Mouse (Mus musculus): ENCODE measurements around the gene Tsc22d1. TPM values are rescaled to one million over a fixed set of nuclear protein-coding genes. Genes with fewer than 3 reads are reported as not detected.

Gene Tsc22d1
- polyA plus RNA-seq, 1 experiment from 2014 or later, result 908 TPM

- Histone ChIP-seq H3K9me3 (replicated peaks) (no peaks in the 10 kb centered on the region), H3K4me1 (peaks cover 15% of the 10 kb centered on the region), H3K4me3 (replicated peaks) (no peak overlapping the region), H3K27me3 (no peaks in the 10 kb centered on the region), H3K36me3 (no peaks in the 10 kb centered on the region; the same call in 1 of the 2 replicates), H3K9ac (no peak overlapping the region), H3K27ac (no peak overlapping the region), H3K4me2 (no peak overlapping the region)
- no peak for ATAC-seq (replicated peaks; ENCODE audit: low FRiP score)
- WGBS, result 61% methylated on average over 6 of the region's 6 CpGs
These were observed 36.2 kb downstream of the Tsc22d1 start for GRCm38 (mm10) chr14:76451011-76451410.

GRCm38 (mm10) chr14:76452751-76453360 lies 38.1 kb downstream of the Tsc22d1 start:
- H3K4me1 ChIP-seq, result peaks cover 13% of the 10 kb centered on the region
- no peaks in the 10 kb centered on the region for H3K27me3 ChIP-seq
- 87% methylated on average over 17 of the region's 17 CpGs for WGBS
- no peaks in the 10 kb centered on the region for H3K9me3 ChIP-seq (replicated peaks)
- H3K9ac ChIP-seq, result no peak overlapping the region
- H3K4me3 ChIP-seq (replicated peaks), result no peak overlapping the region
- no peak overlapping the region for H3K4me2 ChIP-seq
- no peak overlapping the region for H3K27ac ChIP-seq
- no peaks in the 10 kb centered on the region; the same call in 1 of the 2 replicates for H3K36me3 ChIP-seq
- no peak for ATAC-seq (replicated peaks; ENCODE audit: low FRiP score)

GRCm38 (mm10) chr14:76454673-76455072 lies 39.9 kb downstream of the Tsc22d1 start:
- Histone ChIP-seq H3K4me3 (replicated peaks) (no peak overlapping the region), H3K4me2 (no peak overlapping the region), H3K9ac (no peak overlapping the region), H3K4me1 (peaks cover 8% of the 10 kb centered on the region; the same call in 1 of the 2 replicates), H3K9me3 (replicated peaks) (no peaks in the 10 kb centered on the region), H3K27ac (no peak overlapping the region), H3K36me3 (peaks cover 4% of the 10 kb centered on the region; the same call in 1 of the 2 replicates), H3K27me3 (no peaks in the 10 kb centered on the region)
- whole genome bisulfite sequencing, result 61% methylated on average over 5 of the region's 5 CpGs
- no peak for ATAC-seq (replicated peaks; ENCODE audit: low FRiP score)

- Histone ChIP-seq H3K4me3 (replicated peaks) (no peak overlapping the region), H3K27ac (no peak overlapping the region), H3K9ac (no peak overlapping the region), H3K36me3 (peaks cover 4% of the 10 kb centered on the region; the same call in 1 of the 2 replicates), H3K4me1 (peaks cover 10% of the 10 kb centered on the region), H3K9me3 (replicated peaks) (no peaks in the 10 kb centered on the region), H3K27me3 (no peaks in the 10 kb centered on the region), H3K4me2 (no peak overlapping the region)
- WGBS, result 91% methylated on average over 7 of the region's 7 CpGs
- ATAC-seq (replicated peaks; ENCODE audit: low FRiP score), result no peak
These were observed 40.4 kb downstream of the Tsc22d1 start for GRCm38 (mm10) chr14:76455159-76455558.

- Histone ChIP-seq H3K27me3 (no peaks in the 10 kb centered on the region), H3K4me3 (replicated peaks) (no peak overlapping the region), H3K4me1 (peaks cover 12% of the 10 kb centered on the region), H3K9ac (no peak overlapping the region), H3K4me2 (no peak overlapping the region), H3K27ac (no peak overlapping the region), H3K36me3 (0 out of 2 replicates have a peak, but pooled peaks cover 4% of the 10 kb centered on the region), H3K9me3 (replicated peaks) (no peaks in the 10 kb centered on the region)
- no peak for ATAC-seq (replicated peaks; ENCODE audit: low FRiP score)
- WGBS, result 77% methylated on average over 3 of the region's 3 CpGs
These were observed 42.9 kb downstream of the Tsc22d1 start for GRCm38 (mm10) chr14:76457696-76458095.

- Histone ChIP-seq H3K27ac (no peak overlapping the region), H3K4me1 (peaks cover 17% of the 10 kb centered on the region), H3K9me3 (replicated peaks) (no peaks in the 10 kb centered on the region), H3K36me3 (0 out of 2 replicates have a peak, but pooled peaks cover 4% of the 10 kb centered on the region), H3K27me3 (no peaks in the 10 kb centered on the region), H3K9ac (no peak overlapping the region), H3K4me2 (no peak overlapping the region), H3K4me3 (replicated peaks) (no peak overlapping the region)
- ATAC-seq (replicated peaks; ENCODE audit: low FRiP score), result no peak
- WGBS, result 59% methylated on average over 7 of the region's 7 CpGs
These were observed 45.4 kb downstream of the Tsc22d1 start for GRCm38 (mm10) chr14:76460181-76460580.

GRCm38 (mm10) chr14:76461182-76461775 lies 46.5 kb downstream of the Tsc22d1 start:
- Histone ChIP-seq H3K9me3 (replicated peaks) (no peaks in the 10 kb centered on the region), H3K4me2 (no peak overlapping the region), H3K9ac (no peak overlapping the region), H3K4me3 (replicated peaks) (no peak overlapping the region), H3K36me3 (0 out of 2 replicates have a peak, but pooled peaks cover 4% of the 10 kb centered on the region), H3K27ac (no peak overlapping the region), H3K4me1 (peaks cover 17% of the 10 kb centered on the region), H3K27me3 (no peaks in the 10 kb centered on the region)
- 91% methylated on average over 10 of the region's 10 CpGs for WGBS
- no peak for ATAC-seq (replicated peaks; ENCODE audit: low FRiP score)

GRCm38 (mm10) chr14:76463414-76464098 lies 48.8 kb downstream of the Tsc22d1 start:
- no peak for ATAC-seq (replicated peaks; ENCODE audit: low FRiP score)
- no peak overlapping the region for H3K27ac ChIP-seq
- WGBS, result 77% methylated on average over 4 of the region's 4 CpGs

GRCm38 (mm10) chr14:76464967-76465366 lies 50.2 kb downstream of the Tsc22d1 start:
- no peaks in the 10 kb centered on the region for H3K27me3 ChIP-seq
- no peak for ATAC-seq (replicated peaks; ENCODE audit: low FRiP score)
- H3K27ac ChIP-seq, result no peak overlapping the region
- no peaks in the 10 kb centered on the region for H3K9me3 ChIP-seq (replicated peaks)
- H3K36me3 ChIP-seq, result no peaks in the 10 kb centered on the region
- no peak overlapping the region for H3K4me3 ChIP-seq (replicated peaks)
- H3K4me1 ChIP-seq, result peaks cover 47% of the 10 kb centered on the region
- H3K4me2 ChIP-seq, result no peak overlapping the region
- no peak overlapping the region for H3K9ac ChIP-seq
- WGBS, result 48% methylated on average over 3 of the region's 3 CpGs

More at GRCm38 (mm10) chr14:76463414-76464098, 48.8 kb downstream of the Tsc22d1 start:
- H3K27me3 ChIP-seq, result no peaks in the 10 kb centered on the region
- no peak overlapping the region for H3K4me2 ChIP-seq
- H3K9me3 ChIP-seq (replicated peaks), result no peaks in the 10 kb centered on the region
- H3K36me3 ChIP-seq, result no peaks in the 10 kb centered on the region
- H3K4me1 ChIP-seq, result peaks cover 38% of the 10 kb centered on the region
- H3K9ac ChIP-seq, result no peak overlapping the region
- no peak overlapping the region for H3K4me3 ChIP-seq (replicated peaks)

GRCm38 (mm10) chr14:76466641-76467323 lies 52.0 kb downstream of the Tsc22d1 start:
- WGBS, result 34% methylated on average over 18 of the region's 18 CpGs

GRCm38 (mm10) chr14:76467932-76468331 lies 53.2 kb downstream of the Tsc22d1 start:
- H3K9ac ChIP-seq, result no peak overlapping the region
- H3K4me3 ChIP-seq (replicated peaks), result no peak overlapping the region
- WGBS, result 61% methylated on average over 11 of the region's 11 CpGs
- peaks cover 5% of the 10 kb centered on the region; the same call in 1 of the 2 replicates for H3K36me3 ChIP-seq
- H3K4me1 ChIP-seq, result peaks cover 49% of the 10 kb centered on the region
- no peak overlapping the region for H3K4me2 ChIP-seq
- no peak overlapping the region for H3K27ac ChIP-seq
- H3K9me3 ChIP-seq (replicated peaks), result no peaks in the 10 kb centered on the region
- H3K27me3 ChIP-seq, result no peaks in the 10 kb centered on the region
- no peak for ATAC-seq (replicated peaks; ENCODE audit: low FRiP score)

More at GRCm38 (mm10) chr14:76466641-76467323, 52.0 kb downstream of the Tsc22d1 start:
- Histone ChIP-seq H3K4me3 (replicated peaks) (no peak overlapping the region), H3K4me2 (peak overlapping the region; percentile 10; the same call in 1 of the 2 replicates), H3K36me3 (no peaks in the 10 kb centered on the region), H3K4me1 (peaks cover 49% of the 10 kb centered on the region), H3K27ac (no peak overlapping the region), H3K9me3 (replicated peaks) (no peaks in the 10 kb centered on the region), H3K27me3 (no peaks in the 10 kb centered on the region), H3K9ac (no peak overlapping the region)
- peak; percentile 84 for ATAC-seq (replicated peaks; ENCODE audit: low FRiP score)

Measured in kidney, embryonic 15.5 days (tissue).